Mouse (Mus musculus): ENCODE results near the gene Xrra1. TPM values are rescaled to one million over a fixed set of nuclear protein-coding genes. Genes with fewer than 3 reads are reported as not detected.
"Not testable (repeated sequence)": the region's sequence is repeated elsewhere in the genome, so short reads cannot be mapped to it uniquely, and the experiment has no call there.

Xrra1 gene
- polyA plus RNA-seq, 1 experiment from 2014 or later, result 0.37 TPM

DNA sequence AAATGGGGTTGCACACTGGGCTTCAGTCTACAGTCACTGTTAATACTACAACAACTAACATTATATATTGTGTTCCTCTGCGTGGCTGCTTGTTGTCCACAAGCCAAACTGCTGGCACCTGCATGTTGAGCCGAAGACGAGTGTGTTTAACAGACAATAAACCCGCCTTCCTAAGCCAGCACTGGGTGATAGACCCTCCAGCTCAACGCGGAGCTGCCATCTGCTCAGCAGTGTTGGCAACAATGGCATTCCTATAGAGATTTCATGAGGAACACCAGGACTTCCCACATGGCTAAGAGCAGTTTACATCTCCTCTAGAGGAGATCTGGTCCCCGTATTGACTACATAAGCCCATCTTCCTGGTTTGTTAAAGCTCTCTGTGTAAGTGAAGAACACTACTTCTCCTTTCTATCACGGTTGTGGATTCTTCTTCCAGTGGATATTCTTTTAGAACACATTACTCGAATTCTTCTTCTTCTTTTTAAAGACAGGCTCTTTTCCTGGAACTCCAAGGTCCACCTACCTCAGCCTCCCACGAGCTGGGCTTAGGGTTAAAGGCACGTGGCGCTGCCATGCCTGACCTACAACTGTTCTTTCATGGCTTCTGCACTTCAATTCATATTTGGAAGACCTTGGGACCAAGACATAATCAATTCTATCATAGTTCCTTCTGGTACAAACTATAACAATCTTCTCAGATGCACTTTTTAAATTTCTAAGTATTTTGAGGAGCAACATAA lies 98.5 kb downstream of the Xrra1 start:
- Histone ChIP-seq H3K36me3 (ENCODE audit: control insufficient read depth, insufficient read depth, low read length) (no peaks in the 10 kb centered on the region), H3K9ac (ENCODE audit: low read depth, low read length) (no peak overlapping the region), H3K4me2 (replicated peaks; ENCODE audit: low read depth, low read length) (no peak overlapping the region), H3K4me1 (replicated peaks; ENCODE audit: control insufficient read depth, insufficient read depth, low read length) (no peaks in the 10 kb centered on the region), H3K4me3 (ENCODE audit: low read depth, low read length) (no peak overlapping the region), H3K27me3 (ENCODE audit: control insufficient read depth, insufficient read depth, low read length) (no peaks in the 10 kb centered on the region), H3K27ac (ENCODE audit: low read depth, low read length) (no peak overlapping the region), H3K9me3 (ENCODE audit: control insufficient read depth, low read length) (no peaks in the 10 kb centered on the region)
- DNase-seq (ENCODE audit: low spot score), result no peak
- no peak for ATAC-seq (ENCODE audit: low FRiP score)
- 89% methylated on average over 12 of the region's 12 CpGs for WGBS

DNA sequence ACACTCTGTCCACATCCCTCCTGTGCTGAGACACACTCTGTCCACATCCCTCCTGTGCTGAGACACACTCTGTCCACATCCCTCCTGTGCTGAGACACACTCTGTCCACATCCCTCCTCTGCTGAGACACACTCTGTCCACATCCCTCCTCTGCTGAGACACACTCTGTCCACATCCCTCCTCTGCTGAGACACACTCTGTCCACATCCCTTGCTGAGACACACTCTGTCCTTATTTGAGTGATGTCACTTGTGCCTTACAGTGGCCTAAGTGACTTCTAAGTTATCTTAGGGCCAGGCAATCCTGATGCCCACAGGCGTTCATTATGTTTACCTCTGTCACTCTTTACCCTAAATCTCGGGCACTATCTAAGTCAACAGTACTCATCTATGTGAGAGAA lies 101.7 kb downstream of the Xrra1 start:
- WGBS, result 84% methylated on average over 2 of the region's 2 CpGs
- DNase-seq (ENCODE audit: low spot score); ATAC-seq (ENCODE audit: low FRiP score); H3K9me3 ChIP-seq (ENCODE audit: control insufficient read depth, low read length); H3K4me2 ChIP-seq (replicated peaks; ENCODE audit: low read depth, low read length); H3K27ac ChIP-seq (ENCODE audit: low read depth, low read length); H3K36me3 ChIP-seq (ENCODE audit: control insufficient read depth, insufficient read depth, low read length); H3K4me1 ChIP-seq (replicated peaks; ENCODE audit: control insufficient read depth, insufficient read depth, low read length); H3K4me3 ChIP-seq (ENCODE audit: low read depth, low read length); H3K9ac ChIP-seq (ENCODE audit: low read depth, low read length); H3K27me3 ChIP-seq (ENCODE audit: control insufficient read depth, insufficient read depth, low read length): not testable (repeated sequence)

DNA sequence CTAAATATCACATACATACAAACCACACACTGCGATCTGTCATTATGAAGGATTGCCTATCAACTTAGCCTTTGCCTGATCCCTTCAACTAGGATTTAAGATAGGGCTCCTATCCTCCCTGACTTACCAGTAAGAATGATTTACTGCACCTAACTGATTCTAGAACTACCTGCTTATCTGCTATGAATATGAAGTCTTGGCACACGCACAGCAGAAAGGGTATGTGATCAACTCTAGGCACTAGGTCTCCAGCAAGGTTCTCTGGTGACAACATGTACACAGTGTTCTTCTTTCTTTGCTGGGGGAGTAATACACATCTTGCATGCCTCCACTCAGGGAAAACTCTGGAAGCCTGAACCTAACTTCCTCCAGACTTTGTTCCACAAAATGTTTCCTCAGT lies 102.6 kb downstream of the Xrra1 start:
- H3K27ac ChIP-seq (ENCODE audit: low read depth, low read length), result no peak overlapping the region
- no peak overlapping the region for H3K4me3 ChIP-seq (ENCODE audit: low read depth, low read length)
- H3K4me2 ChIP-seq (replicated peaks; ENCODE audit: low read depth, low read length), result no peak overlapping the region
- WGBS, result 95% methylated on average over 2 of the region's 2 CpGs
- ATAC-seq (ENCODE audit: low FRiP score) (no peak), DNase-seq (ENCODE audit: low spot score) (no peak)
- no peaks in the 10 kb centered on the region for H3K27me3 ChIP-seq (ENCODE audit: control insufficient read depth, insufficient read depth, low read length)
- peaks cover 14% of the 10 kb centered on the region for H3K4me1 ChIP-seq (replicated peaks; ENCODE audit: control insufficient read depth, insufficient read depth, low read length)
- no peak overlapping the region for H3K9ac ChIP-seq (ENCODE audit: low read depth, low read length)
- no peaks in the 10 kb centered on the region for H3K9me3 ChIP-seq (ENCODE audit: control insufficient read depth, low read length)
- no peaks in the 10 kb centered on the region for H3K36me3 ChIP-seq (ENCODE audit: control insufficient read depth, insufficient read depth, low read length)

DNA sequence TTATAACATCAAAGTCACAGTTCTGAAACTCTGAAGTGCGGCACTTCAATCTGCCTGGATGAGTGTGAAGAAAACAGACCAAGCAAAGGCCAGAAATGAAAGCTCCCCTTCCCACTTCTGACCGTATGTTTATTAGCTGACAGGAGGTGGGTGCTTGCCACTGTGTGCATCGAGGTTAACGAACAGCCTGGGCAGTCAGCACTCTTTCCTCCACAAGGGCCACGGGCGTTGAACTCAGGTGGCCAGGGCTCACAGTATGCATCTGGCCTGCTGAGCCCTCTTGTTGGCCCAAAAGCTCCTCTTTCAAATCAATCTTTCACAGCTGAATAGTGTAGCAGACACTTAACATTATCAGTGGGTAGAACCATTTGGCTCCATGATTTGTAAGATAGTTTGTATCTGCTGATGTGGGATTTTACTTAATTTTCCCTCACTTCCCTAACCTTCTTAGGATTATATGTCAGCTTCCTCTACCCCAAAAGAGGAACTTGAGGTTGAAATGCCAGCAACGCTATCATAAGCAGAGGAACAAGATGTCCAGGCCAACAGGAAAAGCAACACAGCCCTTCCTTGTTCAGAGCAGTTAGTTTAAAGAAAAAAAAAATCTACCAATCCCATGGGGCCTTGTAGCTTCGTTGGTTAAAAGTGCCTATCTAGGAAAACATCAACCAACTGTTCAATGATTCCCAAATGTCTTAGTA lies 103.8 kb downstream of the Xrra1 start:
- H3K27ac ChIP-seq (ENCODE audit: low read depth, low read length), result no peak overlapping the region
- no peak for ATAC-seq (ENCODE audit: low FRiP score)
- no peaks in the 10 kb centered on the region for H3K27me3 ChIP-seq (ENCODE audit: control insufficient read depth, insufficient read depth, low read length)
- H3K4me1 ChIP-seq (replicated peaks; ENCODE audit: control insufficient read depth, insufficient read depth, low read length), result peaks cover 14% of the 10 kb centered on the region
- no peak overlapping the region for H3K9ac ChIP-seq (ENCODE audit: low read depth, low read length)
- H3K36me3 ChIP-seq (ENCODE audit: control insufficient read depth, insufficient read depth, low read length), result no peaks in the 10 kb centered on the region
- WGBS, result 61% methylated on average over 8 of the region's 8 CpGs
- H3K9me3 ChIP-seq (ENCODE audit: control insufficient read depth, low read length), result no peaks in the 10 kb centered on the region
- no peak overlapping the region for H3K4me3 ChIP-seq (ENCODE audit: low read depth, low read length)
- no peak overlapping the region for H3K4me2 ChIP-seq (replicated peaks; ENCODE audit: low read depth, low read length)
- DNase-seq (ENCODE audit: low spot score), result no peak

DNA sequence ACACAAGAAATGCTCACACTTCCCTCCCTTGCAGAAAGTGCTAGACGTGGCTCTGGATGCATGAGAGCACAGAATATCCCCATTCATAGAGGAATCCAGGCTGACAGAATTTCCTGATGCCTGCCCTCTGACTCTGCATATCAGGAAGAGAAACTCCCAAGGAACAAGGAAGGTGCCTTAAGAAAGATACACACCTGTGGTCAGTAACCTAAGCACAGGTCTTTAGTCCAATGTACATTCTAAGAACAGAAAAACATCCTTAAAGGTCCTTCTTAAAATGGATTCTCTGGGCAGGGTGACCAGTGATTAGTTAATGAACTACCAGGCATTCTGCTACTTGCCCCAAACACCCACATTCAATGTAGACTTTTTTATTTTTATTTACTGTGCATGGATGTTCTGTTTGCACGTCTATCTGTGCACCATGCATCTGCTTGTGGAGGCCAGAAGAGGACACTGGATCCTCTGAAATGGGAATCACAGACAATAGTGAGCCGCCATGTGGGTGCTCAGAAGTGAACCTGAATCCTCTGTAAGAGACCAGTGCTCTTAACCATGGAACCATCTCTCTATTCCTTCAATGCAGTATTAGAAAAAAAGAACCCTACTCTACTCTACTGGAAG lies 104.4 kb downstream of the Xrra1 start:
- no peak for DNase-seq (ENCODE audit: low spot score)

DNA sequence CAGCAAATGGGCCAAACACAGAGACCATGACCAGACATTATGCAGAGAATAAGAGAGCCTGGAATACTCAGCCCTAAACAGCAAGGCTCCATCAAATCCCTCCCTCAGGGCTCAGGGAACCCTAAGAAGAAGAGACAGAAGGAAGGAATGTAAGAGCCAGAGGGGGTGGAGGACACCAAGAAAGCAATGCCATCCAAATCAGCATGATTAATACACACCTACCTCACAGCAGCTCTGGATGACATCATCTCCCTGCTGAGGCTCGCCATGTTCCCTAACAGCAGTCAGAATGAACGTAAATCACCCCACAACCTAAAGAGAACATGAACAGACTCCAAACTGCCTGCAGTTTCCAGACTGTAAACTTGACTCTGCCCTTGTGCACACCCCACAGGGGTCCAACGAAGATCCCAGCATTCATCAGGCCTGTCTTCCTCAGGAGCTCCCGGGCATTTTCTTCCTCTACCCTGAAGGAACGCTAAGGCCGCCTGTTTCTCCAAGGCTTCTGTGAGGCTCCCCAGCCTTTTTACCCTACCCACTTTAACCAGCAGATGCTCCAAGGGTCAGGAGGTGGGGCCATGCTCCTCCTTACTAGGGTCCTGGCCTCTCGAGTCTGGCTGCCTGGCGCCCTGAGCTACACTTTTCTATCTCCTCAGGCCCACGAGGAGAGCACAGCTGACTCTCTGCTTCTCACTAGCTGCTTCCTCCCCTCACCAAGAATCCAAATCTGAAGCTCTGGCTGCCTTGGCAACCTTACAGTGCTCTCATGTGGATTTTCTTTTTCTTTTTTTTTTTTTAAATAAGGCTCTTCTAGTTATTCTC lies 106.3 kb downstream of the Xrra1 start:
- no peak overlapping the region for H3K4me3 ChIP-seq (ENCODE audit: low read depth, low read length)
- H3K9me3 ChIP-seq (ENCODE audit: control insufficient read depth, low read length), result no peaks in the 10 kb centered on the region
- no peaks in the 10 kb centered on the region for H3K27me3 ChIP-seq (ENCODE audit: control insufficient read depth, insufficient read depth, low read length)
- WGBS, result 20% methylated on average over 9 of the region's 9 CpGs
- ATAC-seq (ENCODE audit: low FRiP score), result peak; percentile 60
- H3K36me3 ChIP-seq (ENCODE audit: control insufficient read depth, insufficient read depth, low read length), result no peaks in the 10 kb centered on the region
- DNase-seq (ENCODE audit: low spot score), result peak; percentile 37
- 0 out of 2 replicates have a peak overlapping the region, but pooled peaks have one; percentile 19 for H3K9ac ChIP-seq (ENCODE audit: low read depth, low read length)
- H3K4me1 ChIP-seq (replicated peaks; ENCODE audit: control insufficient read depth, insufficient read depth, low read length), result peaks cover 16% of the 10 kb centered on the region
- H3K4me2 ChIP-seq (replicated peaks; ENCODE audit: low read depth, low read length), result no peak overlapping the region
- peak overlapping the region; percentile 75 for H3K27ac ChIP-seq (ENCODE audit: low read depth, low read length)

More for the DNA sequence above, 104.4 kb downstream of the Xrra1 start:
- no peak for ATAC-seq (ENCODE audit: low FRiP score)
- peaks cover 14% of the 10 kb centered on the region for H3K4me1 ChIP-seq (replicated peaks; ENCODE audit: control insufficient read depth, insufficient read depth, low read length)
- no peaks in the 10 kb centered on the region for H3K36me3 ChIP-seq (ENCODE audit: control insufficient read depth, insufficient read depth, low read length)
- no peaks in the 10 kb centered on the region for H3K9me3 ChIP-seq (ENCODE audit: control insufficient read depth, low read length)
- no peak overlapping the region for H3K4me2 ChIP-seq (replicated peaks; ENCODE audit: low read depth, low read length)
- WGBS, result 84% methylated on average over 3 of the region's 3 CpGs
- no peaks in the 10 kb centered on the region for H3K27me3 ChIP-seq (ENCODE audit: control insufficient read depth, insufficient read depth, low read length)
- no peak overlapping the region for H3K9ac ChIP-seq (ENCODE audit: low read depth, low read length)
- no peak overlapping the region for H3K27ac ChIP-seq (ENCODE audit: low read depth, low read length)
- H3K4me3 ChIP-seq (ENCODE audit: low read depth, low read length), result no peak overlapping the region

DNA sequence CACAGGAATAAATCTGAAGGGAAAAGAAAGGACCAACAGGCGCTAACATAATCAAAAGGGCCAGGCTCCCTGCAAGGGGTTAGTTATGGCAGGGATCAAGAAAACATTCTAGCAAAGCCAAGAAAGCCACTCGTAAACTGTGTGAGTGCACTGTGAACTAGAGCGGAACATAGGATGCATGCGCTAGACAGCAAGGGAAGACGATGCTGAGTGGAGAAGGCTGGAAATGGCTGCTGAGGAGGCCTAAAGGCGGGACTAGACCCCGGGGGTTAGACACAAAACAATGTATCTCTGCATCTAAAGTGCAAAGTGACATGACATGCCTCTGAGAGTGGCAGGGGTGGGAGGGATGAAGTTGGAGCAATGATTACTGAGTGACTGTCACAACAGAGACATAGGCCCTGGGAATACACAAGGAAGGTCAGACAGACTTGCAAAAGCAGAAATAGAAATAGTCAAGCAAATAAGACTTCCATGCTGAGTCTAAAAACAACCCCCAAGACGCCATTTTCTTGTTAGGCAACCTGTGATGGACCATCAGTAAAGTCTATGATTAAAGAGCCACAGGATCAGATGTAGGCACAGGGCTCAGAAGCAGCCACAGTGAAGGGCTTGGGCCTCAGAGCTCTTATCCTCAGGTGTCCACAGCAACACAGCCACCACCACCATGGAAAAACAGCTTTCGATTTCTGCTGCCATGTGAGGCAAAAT lies 107.2 kb downstream of the Xrra1 start:
- H3K27me3 ChIP-seq (ENCODE audit: control insufficient read depth, insufficient read depth, low read length), result no peaks in the 10 kb centered on the region
- no peaks in the 10 kb centered on the region for H3K36me3 ChIP-seq (ENCODE audit: control insufficient read depth, insufficient read depth, low read length)
- ATAC-seq (ENCODE audit: low FRiP score), result no peak
- peak overlapping the region; percentile 42; the same call in 1 of the 2 replicates for H3K27ac ChIP-seq (ENCODE audit: low read depth, low read length)
- H3K4me1 ChIP-seq (replicated peaks; ENCODE audit: control insufficient read depth, insufficient read depth, low read length), result peaks cover 16% of the 10 kb centered on the region
- no peaks in the 10 kb centered on the region for H3K9me3 ChIP-seq (ENCODE audit: control insufficient read depth, low read length)
- no peak overlapping the region for H3K4me2 ChIP-seq (replicated peaks; ENCODE audit: low read depth, low read length)
- peak; percentile 37 for DNase-seq (ENCODE audit: low spot score)
- 48% methylated on average over 9 of the region's 9 CpGs for WGBS
- H3K9ac ChIP-seq (ENCODE audit: low read depth, low read length), result no peak overlapping the region
- H3K4me3 ChIP-seq (ENCODE audit: low read depth, low read length), result no peak overlapping the region

Data from hindbrain, embryonic 11.5 days (tissue).